Mouse (Mus musculus) lung, postnatal 0 days (tissue): Measurements from ENCODE around the gene Eml6.

ENCODE experiments used
- CTCF ChIP-seq: IDR thresholded peaks from 2 replicates; pipeline ENCODE4 v1.5.1; 2016; ENCODE audit warnings: antibody characterized with exemption, mild to moderate bottlenecking
- EP300 ChIP-seq: IDR thresholded peaks from 2 replicates; pipeline ENCODE4 v1.6.1; 2016; ENCODE audit warnings: antibody characterized with exemption, mild to moderate bottlenecking, control low read depth

- TF ChIP-seq EP300 (no peak), CTCF (peak; percentile 85)
Observed at GRCm38 (mm10) chr11:29885160-29885559, 140.7 kb downstream of the Eml6 start.
